Mouse (Mus musculus) thymus, postnatal 36 days (tissue): ENCODE results near the gene Spryd3.

ENCODE experiments used
- DNase-seq, 2 experiments: peaks; one replicate each; pipeline ENCODE4 v3.0.0; 2022; ENCODE audit warnings: mixed read lengths in 2 of 2

Spryd3 gene

DNA sequence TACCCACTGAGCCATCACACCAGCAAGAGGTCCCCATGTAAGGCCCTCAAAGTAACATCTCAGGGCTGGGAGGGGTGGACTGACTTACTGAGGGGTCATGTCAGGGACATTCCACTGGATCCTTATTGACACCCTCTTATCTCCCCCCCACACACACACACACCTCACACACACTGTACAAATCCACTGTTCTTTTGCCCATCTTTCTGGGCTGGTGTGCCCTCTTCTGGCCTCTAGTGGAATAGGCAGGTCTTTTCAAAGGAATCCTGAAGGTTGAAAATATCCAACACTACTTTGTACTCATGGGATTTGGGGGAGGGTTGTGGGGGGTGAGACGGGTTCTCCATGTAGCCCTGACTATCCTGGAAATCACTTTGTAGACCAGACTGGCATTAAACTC, 10.8 kb upstream of the Spryd3 start:
- peak in 1 of 2 experiments; percentile 30 for DNase-seq

DNA sequence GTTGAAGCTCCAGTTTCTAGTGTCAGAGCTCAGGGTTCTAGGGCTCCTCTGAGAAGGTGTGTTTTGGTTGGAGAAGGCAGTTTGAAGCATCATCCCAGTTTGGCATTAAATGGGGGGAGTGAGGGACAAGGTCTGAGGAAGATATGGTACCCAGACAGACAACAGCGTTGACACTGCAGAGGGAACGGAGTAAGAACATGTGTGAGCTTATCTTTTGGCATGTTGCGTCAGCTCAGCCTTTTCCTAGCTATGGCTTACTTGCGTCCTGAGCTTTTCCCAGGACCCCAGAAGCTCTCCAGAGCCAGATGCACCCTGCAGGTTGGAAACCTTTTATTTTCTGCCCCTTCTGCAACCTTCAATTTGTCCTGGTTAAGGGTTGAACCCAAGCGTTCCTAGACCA, 10.1 kb upstream of the Spryd3 start:
- no peak for DNase-seq

DNA sequence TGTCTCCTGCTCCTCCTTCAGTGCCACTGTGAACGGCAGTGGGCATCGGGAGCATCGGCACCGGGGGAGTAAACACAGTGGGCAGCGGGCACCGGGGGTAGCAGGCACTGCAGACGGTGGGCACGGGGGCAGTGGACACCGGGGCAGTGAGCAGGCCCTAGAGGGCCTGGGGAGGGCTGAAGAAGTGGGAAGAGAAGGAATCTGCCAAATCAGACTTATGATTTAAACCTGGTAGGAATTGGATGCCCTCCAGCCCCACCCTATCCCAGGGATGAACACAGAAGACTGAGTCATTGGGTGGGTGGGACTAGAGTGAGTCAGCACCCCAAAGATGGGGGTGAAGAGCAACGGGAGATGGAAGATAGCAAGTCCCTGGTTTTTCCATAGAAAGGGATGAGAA, 9.3 kb upstream of the Spryd3 start:
- no peak for DNase-seq

DNA sequence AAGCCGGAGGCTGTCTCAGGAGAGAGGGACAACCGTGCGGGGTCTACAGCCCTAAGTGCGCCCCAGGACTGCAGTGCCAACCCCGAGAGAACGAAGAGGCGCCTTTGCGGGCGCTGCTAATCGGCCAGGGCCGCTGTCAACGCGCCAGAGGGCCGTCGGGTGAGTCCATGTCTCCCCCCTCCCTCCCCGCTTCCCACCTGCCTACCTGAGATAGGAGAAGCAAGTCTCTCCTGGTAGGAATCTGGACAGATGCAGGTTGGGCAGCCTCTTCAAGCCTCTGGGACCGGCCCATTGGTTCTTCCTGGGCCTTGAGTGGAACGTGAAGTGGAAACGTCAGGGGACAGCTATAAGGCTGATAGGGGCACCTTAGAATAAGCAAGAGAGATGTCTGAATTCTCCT, 8.7 kb upstream of the Spryd3 start:
- DNase-seq, result no peak

DNA sequence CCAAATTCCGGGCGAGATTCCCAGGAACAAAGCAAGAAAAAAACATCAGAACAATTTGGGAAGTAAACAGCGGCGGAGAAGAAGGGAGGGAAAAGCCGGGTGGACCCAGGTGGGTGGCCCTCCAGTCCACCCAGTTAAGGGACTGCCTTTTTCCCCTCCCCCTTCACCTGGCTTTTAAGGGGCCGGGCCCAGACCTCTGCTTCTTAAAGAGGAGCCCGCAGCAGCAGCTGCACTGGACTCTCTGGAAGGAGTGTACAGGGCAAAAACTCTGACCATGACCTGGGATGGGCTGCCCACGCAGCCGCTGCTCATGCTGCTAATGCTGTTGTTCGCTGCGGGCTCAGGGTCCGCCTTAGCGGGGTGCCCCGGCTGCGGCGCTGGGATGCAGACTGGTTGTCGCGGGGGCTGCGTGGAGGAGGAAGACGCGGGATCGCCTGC, 8.3 kb upstream of the Spryd3 start, which contains the start of gene Igfbp6:
Gene Igfbp6 (plus strand): TSS at position 89 of the 438 bp plus-strand sequence.
- DNase-seq, result no peak

DNA sequence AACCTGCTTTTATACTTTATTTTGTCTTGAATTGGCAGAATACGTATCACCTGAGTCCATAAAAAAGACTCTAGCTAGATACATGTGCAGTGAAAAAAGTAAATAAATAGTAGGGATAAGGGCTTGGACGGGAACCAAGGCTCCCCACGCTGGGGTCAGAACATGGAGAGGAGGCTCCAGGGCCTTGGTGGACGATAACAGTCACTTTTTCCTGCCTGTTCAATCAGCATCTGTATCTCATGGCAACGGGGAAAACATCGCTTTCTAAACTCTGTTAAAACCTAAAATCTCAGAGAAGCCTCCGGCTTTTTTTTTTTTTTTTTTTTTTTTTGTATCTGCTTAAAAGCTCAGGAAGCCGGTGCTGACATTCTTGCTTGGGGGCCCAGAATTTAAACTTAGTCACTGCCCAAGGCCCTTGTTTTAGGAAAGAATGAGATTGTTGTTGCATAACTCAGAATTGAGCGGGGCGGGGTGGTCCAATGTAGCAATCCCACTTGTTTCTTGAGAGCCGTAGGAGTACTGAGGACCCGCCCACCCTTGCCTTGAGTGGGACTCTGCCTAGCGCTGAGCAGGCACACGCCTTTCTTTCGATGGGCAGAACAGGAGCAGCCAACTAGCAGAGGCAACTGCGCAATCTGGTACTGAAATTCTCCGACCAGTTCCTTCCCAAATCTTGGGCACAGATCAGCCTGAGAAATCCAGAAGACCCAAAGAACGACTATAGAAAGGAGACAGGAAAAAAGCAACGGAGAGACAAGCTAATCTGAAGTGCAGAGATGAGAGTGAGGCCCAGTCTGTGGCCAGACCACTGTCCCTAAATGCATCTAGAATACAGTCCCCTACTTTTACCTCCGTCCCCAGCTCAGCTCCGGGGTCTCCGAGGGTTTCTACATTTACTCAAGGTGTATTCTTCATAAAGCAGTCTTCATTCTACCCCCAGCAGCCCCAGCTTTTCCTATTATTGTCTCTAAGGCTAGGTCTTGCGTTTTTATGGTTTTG, 7.2 kb upstream of the Spryd3 start:
- no peak for DNase-seq

DNA sequence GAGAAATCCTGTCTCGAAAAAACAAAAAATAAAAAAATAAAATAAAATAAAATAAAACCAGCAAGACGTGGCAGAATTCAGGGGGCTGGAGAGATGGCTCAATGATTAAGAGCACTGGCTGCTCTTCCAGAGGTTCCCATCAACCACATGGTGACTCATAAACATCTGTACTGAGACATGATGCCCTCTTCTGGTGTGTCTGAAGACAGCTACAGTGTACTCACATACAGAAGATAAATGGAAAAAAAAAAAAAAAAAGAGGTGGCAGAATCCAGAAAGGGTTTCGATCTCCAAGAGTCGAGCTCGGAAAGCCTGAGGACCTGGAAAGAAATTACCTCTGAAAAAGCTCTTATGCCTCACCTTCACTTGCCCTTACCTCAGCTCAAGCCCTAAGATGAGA, 5.1 kb upstream of the Spryd3 start:
- no peak for DNase-seq

DNA sequence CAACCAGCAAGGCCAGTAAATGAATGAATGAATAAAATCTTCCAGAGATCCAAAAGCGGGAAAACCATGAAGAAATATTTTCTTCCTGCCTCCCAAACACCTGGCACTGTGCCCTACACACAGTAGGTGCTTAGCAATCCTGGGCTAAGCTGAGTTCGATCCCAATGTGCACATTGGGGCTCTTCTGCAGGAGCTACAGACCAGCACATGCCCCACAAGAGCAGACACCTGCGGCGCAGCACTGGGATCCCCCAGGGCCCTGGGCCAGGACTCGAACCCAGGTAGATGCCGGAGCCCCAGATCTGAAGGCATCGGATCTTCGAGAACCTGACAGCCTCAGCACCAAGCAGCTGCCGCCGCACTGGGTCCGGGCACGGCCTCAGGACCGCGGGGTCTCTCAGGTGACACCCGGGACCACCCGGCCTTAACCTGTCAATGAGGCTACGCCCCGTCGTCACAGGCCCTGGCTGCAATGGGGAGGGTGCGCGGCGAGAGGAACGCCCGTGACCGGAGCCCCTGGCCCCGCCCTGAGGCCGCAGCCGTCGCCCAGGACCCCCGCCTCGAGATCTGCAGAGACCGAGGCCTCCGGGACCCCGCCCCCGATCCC, 409 bp downstream of the Spryd3 start:
- DNase-seq, result no peak

DNA sequence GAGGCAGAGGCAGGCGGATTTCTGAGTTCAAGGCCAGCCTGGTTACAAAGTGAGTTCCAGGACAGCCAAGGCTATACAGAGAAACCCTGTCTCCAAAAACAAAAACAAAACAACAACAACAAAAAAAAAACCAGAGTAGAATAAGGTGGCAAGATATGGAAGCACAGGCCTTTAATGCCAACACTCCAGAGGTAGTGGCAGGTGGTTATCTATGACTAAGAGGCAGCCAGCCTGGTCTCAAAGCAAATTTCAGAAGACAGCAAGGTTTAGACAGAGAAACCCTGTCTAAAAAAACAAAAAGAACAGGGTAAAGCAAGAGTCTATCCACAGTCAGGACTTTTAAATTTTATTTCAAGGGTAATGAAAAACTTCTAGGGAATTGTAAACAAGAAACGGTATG, 1.3 kb downstream of the Spryd3 start:
- no peak for DNase-seq

DNA sequence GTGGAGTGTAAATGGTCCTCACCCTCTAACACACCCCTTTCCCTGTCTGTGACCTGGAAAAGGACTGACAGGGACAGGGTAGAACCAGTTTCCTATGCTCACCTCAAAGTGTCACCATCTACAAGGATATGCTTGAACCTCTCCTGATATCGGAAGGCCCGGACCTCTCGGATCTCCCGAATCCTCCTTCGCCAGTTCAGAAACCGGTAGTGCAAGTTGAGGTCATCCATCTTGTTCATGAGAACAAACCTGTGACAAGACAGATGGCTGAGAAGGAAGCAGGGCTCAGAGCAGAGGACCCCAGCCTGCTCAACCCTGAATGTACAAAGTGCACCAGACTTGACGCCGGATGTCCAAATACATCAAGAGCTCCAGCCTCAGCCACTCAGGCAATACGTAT, 2.7 kb downstream of the Spryd3 start:
- DNase-seq, result no peak

DNA sequence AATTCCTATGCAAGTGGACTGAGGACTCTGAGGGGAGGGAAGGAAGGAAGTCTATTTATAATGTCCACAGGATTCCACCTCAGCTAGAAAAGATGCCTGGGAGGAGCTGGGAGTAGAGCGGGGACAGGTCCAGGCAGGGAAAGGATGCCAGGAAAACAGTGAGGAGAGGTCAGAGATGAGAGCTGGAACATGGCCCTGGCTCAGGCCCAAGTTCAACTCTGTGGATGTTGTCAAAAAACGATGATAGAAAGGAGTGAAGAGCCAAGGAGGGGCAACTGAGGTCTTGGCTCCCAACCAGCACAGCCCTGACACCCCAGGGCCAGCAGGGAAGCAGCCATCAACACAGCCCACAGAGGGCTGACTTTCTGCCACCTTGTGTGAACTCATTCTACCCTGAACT, 9.7 kb downstream of the Spryd3 start:
- no peak for DNase-seq

DNA sequence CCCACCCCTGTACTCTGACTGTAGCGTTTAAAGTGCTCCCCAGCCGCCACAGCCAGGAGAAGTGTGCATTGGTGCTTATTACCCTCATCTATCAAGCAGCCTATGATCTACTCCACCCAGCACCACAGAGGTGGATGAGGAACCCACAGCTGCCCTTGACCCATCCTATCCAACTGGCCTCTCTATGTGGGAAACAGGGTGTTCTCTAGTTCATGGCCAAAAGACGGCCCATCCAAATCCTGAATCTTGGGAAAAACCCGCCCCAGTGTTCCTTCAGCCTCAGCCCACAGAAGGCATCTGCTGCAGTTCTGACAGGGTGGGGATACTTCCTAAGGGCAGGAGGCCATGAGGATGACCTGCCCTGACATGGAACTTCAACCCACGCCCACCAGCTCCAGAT, 15.5 kb downstream of the Spryd3 start:
- no peak for DNase-seq

DNA sequence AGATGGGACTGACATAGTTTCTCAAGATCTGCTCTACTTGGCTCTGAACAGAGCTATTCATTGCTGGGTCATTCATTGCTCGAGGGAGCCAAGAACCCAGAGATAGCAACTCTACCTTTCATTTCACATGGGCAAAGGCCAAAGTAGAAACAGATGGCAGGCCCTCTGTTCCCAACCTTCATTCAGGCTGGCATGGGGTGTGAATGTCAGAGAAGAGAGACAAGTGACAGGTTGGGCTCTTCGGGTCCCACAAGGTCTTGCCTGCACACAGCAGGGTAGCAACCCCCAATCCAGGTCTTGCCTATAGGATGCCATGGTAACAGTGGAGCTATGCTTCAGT, 16.2 kb downstream of the Spryd3 start:
- DNase-seq, result no peak

DNA sequence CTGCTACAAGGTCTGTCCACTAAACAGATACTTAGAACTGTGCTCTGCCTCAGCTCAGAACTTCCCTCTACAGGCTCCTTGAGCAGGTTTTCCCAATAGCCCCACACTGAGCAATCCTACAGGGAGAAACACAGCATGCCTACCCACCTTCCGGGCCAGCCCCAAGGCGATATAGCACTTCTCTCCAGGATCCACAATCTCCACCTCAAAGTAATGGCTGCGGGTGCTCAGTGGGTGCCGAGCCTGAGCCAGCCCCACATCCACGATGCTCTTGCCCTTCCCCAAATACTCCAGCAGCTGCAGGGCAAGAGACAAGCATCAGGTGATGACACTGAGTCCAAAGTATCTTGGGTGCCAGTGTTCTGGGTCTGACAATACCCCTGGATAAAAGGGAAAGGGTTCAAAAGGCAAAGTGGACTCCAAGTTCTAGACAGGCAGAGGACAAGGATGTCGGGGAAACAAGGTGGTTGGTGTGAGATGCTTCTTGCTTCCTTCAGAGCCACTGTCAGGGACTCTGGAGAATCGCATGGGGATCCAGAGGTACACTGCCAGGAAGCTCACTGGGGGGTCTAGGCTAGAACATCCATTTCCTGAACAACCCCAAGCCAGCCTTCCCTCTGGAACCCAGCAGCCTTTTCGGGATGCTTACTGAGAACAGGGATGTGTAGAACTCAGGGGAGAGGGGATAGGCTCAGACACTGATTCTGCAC, 16.8 kb downstream of the Spryd3 start:
- DNase-seq, result no peak

DNA sequence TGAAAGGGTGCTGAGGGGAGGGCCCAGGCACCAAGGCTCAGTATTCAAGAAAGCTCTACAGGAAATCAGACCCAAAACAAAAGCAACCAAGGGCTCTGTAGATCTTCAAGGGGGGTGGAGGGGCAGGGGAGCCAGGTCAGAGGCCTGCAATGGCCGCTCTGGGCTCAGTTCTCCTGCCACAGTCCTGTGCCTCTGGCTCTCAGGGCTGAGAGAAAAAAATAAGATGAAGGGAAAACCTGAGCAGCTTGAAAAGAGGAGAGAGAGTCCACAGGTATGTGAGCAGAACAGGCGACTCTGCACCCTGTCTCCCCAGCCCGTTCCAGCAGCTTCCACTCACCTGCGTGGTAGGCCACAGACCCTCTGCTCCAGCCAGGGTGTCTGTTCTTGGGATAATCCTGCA, 17.4 kb downstream of the Spryd3 start:
- DNase-seq, result no peak

DNA sequence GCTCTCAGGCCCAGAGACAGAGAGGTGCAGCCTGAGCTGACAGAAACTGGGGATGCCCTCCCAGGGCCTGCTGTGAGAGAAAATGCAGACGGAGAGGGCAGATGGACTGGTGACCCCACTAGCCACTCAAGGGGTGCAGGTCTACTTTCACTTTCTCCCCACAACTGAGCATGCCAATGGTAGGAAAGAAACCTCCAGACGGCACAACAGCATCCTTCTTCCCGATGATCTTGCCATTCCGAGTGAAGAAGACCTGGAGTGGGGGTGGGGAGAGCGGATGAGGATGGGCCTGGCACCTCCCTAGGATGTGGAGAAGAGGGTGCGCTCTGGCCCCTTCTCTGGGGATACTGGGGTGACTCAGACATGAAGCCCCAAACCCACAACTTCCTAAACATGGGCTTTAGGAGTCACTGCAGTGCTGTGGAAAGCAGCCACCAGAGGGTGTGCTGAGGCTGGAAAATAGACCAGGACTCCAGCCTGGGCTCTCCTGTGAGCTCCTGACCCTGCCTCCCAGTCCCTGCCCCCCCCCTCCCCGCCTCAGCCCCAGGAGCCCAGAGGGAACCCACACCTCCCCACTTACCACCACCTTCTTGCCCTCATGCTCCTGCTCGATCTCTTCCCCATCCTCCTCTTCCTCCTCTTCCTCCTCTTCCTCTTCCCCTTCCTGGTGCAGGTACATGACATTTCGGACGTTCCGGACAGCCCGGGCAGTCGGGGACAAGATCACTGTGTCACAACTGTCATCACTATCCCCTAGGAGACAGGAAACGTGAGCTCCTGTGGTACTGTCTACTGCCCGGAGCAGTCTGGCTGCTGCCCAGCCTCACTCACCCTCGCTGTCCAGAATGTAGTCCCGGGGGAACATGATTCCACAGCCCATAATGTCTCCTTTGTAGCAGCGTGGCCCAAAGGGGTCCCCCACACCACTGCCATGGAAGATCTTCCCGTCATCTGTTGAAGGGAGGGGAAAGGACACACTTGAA, 18.3 kb downstream of the Spryd3 start:
- no peak for DNase-seq

DNA sequence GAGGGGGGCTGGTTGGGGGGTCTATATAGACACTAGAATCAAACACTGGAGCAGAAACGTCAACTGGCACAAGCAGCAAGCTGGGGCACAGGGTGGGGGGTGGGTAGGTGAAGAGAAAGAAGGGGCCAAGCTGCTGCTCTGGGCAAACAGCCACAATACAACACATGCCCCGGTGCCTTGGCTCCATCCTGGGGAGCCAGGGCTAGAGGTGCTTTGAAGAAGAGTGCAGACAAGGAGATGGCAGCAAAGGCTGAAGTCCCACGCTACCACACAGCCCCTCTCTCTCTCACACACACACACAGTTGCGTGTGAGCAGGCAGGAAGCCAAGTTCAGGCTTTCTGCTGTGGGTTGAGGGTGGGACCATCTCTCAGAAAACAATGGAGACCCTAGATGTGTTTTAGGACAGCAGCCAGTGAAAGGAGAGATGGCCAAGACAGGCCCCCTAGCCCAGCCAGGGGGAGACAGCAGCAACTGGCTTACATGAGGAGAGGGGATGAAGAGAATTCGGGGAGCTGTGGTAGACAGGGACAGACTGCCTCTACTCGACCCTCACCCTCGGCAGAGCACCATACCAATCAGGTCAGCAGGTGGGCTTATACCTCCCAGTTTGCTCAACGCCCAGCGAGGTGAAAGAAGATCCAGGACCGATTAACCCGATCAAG, 19.1 kb downstream of the Spryd3 start:
- no peak for DNase-seq

DNA sequence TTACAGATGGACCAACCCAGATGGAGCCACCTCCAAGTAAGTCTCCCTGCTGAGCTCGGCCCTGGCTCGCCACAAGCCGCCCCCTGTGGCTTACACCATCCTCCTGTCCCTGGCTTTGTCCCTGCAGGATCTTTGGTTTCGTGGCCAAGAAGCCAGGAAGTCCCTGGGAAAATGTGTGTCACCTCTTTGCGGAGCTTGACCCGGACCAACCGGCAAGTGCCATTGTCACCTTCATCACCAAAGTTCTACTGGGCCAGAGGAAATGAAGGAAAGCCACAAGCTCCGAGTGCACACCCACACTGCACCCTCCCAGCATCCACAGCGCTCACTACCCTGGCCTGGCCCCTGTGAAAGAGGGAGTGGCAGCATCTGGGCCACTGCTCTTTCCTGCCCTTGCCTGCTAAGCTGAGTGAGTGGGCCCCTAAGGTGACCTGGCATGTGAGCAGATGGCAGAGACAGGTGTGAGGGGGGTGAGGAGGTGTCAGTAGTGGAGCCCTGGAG, 20.3 kb downstream of the Spryd3 start:
- DNase-seq, result peak in 1 of 2 experiments; percentile 27

DNA sequence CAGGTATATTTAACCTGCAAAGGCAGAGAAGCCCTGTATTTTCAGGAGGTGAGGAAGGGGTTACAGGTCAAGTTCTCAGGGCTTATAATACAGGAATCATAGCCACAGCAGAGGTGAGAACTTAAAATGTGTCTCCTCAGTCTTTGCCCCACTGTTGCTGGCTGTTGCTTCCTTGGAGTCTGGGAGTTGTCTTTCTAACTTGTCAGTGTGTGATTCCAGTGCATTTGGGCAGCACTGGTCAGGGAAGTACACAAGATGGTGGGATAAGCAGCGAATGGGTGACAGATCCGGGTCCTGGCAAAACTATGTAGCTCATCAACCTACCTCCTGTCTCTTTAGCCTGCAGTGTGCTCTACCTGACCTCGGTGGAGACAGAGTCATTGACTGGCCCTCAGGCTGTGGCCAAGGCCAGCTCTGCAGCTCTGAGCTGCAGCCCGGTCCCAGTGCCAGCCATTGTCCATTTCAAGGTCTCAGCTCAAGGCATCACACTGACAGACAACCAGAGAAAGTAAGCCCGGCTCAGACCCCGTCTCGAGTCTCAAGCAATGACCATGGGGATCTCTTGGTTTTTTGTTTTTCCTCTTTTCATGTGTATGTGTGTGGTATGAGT, 21.3 kb downstream of the Spryd3 start:
- DNase-seq, result no peak

DNA sequence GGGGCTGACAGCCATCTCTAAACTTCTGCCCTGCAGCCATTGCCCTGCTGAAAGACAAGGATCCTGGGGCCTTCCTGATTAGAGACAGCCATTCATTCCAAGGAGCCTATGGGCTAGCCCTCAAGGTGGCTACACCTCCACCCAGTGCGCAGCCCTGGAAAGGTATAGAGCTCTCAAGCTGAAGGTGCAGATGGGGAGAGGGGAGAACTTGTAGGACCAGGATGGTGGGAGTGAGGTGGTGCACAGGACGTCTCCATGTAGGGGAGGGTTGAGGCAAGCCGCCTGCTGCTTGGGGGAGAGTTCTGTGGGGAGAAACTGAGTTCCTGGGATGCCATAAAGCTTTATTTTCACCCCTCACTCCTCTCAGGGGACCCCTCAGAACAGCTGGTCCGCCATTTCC, 22.4 kb downstream of the Spryd3 start:
- no peak for DNase-seq

DNA sequence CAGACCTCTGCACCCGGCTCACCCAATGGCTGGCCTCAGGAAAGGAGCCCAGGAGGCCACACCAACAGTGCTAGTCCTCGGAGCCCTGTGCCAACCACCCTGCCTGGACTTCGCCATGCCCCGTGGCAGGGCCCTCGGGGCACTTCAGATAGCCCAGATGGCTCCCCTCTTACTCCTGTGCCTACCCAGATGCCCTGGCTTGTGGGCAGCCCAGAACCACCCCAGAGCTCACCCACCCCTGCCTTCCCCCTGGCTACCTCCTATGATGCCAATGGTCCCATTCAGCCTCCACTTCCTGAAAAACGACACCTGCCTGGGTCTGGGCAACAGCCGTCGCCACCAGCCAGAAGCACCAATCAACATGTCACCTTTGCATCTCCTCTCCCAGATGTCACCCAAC, 23.2 kb downstream of the Spryd3 start:
- DNase-seq, result no peak
